Comparison of ENCODE assay signal across 10 mouse cellular contexts in the genomic region with DNA sequence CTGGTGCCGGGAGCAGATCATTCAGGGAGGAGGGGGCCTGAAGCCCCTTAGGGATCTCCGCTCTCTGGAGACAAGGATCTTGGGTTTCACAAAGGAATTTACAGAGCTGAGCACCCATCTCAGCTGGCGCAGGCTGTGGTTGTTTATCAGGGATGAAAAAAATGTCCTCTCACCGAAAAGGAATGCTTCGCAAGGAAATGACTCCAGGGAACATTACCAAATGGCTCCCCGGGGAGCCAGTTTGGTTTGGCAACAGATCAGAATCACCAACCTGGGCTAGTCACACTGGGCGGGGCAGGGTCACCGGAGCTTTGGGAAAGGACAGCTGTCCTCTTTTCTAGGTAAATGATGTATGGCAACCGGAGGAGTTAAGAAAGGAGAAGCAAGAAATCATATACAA. TPM values are rescaled to one million over a fixed set of nuclear protein-coding genes. Genes with fewer than 3 reads are reported as not detected.
DNase-seq lines count a peak whose midpoint lies in the region; ATAC-seq lines count a peak whose summit lies in the region.
"Had no signal": no experiment of that assay in that cellular context is flagged by ENCODE, and none has a peak within 500 bp of the region (broad histone marks: within the 10 kb centered on the region; RNA-seq: fewer than 3 reads in every experiment).

No protein-coding gene starts in this region.

- H3K36me3 ChIP-seq in heart, embryonic 13.5 days, result peaks cover 1% of the 10 kb centered on the region; the same call in 1 of the 2 replicates
- no peaks in the 10 kb centered on the region for H3K36me3 ChIP-seq in liver, embryonic 11.5 days (ENCODE audit: control insufficient read depth, insufficient read depth, low read length)
- H3K36me3 ChIP-seq: hindbrain, embryonic 15.5 days had no signal

- H3K27me3 ChIP-seq in heart, embryonic 13.5 days (replicated peaks), result no peaks in the 10 kb centered on the region
- H3K27me3 ChIP-seq in liver, embryonic 11.5 days (replicated peaks; ENCODE audit: control insufficient read depth, insufficient read depth, low read length), result no peaks in the 10 kb centered on the region
- H3K27me3 ChIP-seq: hindbrain, embryonic 15.5 days had no signal

- peak overlapping the region; percentile 39 for H3K4me3 ChIP-seq in heart, embryonic 13.5 days
- no peak overlapping the region for H3K4me3 ChIP-seq in liver, embryonic 11.5 days (ENCODE audit: low read depth, low read length)
- H3K4me3 ChIP-seq: erythroblast, embryonic 14.5 days; hindbrain, embryonic 15.5 days had no signal

- peak overlapping the region; percentile 81 for H3K9ac ChIP-seq in heart, embryonic 13.5 days
- peak overlapping the region; percentile 2; the same call in 1 of the 2 replicates for H3K9ac ChIP-seq in liver, embryonic 11.5 days (ENCODE audit: low read depth, low read length)
- H3K9ac ChIP-seq: hindbrain, embryonic 15.5 days had no signal

- ATAC-seq in heart, embryonic 13.5 days (ENCODE audit: extremely low read depth, insufficient number of reproducible peaks, low FRiP score, low TSS enrichment), result no peak; the same call in 1 of the 2 replicates
- ATAC-seq in liver, embryonic 11.5 days (replicated peaks; ENCODE audit: low FRiP score), result no peak; the same call in 1 of the 2 replicates
- ATAC-seq in inflammation-experienced regulatory T-cells, adult 6 months, result no peak

- H3K4me2 ChIP-seq in heart, embryonic 13.5 days, result peak overlapping the region; percentile 66
- H3K4me2 ChIP-seq in liver, embryonic 11.5 days, result peak overlapping the region; percentile 50
- H3K4me2 ChIP-seq: hindbrain, embryonic 15.5 days had no signal

- peaks cover under 1% of the 10 kb centered on the region; the same call in 1 of the 2 replicates for H3K9me3 ChIP-seq in heart, embryonic 13.5 days
- H3K9me3 ChIP-seq in liver, embryonic 11.5 days (ENCODE audit: control insufficient read depth, low read length), result no peaks in the 10 kb centered on the region
- H3K9me3 ChIP-seq: hindbrain, embryonic 15.5 days had no signal

- peak overlapping the region; percentile 98 for H3K27ac ChIP-seq in heart, embryonic 13.5 days (replicated peaks)
- peak overlapping the region; percentile 46; the same call in 1 of the 2 replicates for H3K27ac ChIP-seq in liver, embryonic 11.5 days (ENCODE audit: low read depth, low read length)
- H3K27ac ChIP-seq: hindbrain, embryonic 15.5 days had no signal

- DNase-seq in urinary bladder, postnatal 14 days (ENCODE audit: low spot score), result peak; percentile 44
- DNase-seq in urinary bladder, postnatal 10 days (ENCODE audit: low spot score), result no peak
- DNase-seq in liver, embryonic 11.5 days (ENCODE audit: low spot score), result no peak
- DNase-seq in right cerebral cortex, postnatal 36 days (ENCODE audit: low spot score in 2 of 2), result no peak
- DNase-seq in spleen, postnatal 14 days (ENCODE audit: low spot score in 2 of 2), result no peak
- DNase-seq in left cerebral cortex, adult 8-10 months (ENCODE audit: low spot score in 2 of 2), result no peak

- 4% methylated on average over 9 of the region's 9 CpGs for whole genome bisulfite sequencing in heart, embryonic 13.5 days
- 14% methylated on average over 9 of the region's 9 CpGs for WGBS in liver, embryonic 11.5 days

- H3K4me1 ChIP-seq in heart, embryonic 13.5 days, result peaks cover 41% of the 10 kb centered on the region
- peaks cover 5% of the 10 kb centered on the region for H3K4me1 ChIP-seq in liver, embryonic 11.5 days (replicated peaks; ENCODE audit: control insufficient read depth, insufficient read depth, low read length)
- H3K4me1 ChIP-seq: hindbrain, embryonic 15.5 days had no signal

RNA-seq across cellular contexts. Expression of gene Ankrd1, which starts 9.3 kb away (rescaled TPM):
- 394 and 473 TPM in 2 replicates for polyA plus RNA-seq in heart, embryonic 13.5 days (2015; fragmentation: Nextera tagmentation; extraction: Ambion mirVana)
- 2.1 and 5.6 TPM in 2 replicates for polyA plus RNA-seq in liver, embryonic 11.5 days (2014; fragmentation: Nextera tagmentation; extraction: Ambion mirVana)
- not detected for polyA plus RNA-seq in inflammation-experienced regulatory T-cells, adult 6 months (2017; shearing (Covaris generic))
- total RNA-seq in left cerebral cortex, adult 8-10 months (2022), result under 1 TPM in 2 of 4 experiments, not detected in 2; 0.18 to 0.30 TPM
- polyA plus RNA-seq: erythroblast, embryonic 14.5 days; hindbrain, embryonic 15.5 days had no signal

RNA-seq across cellular contexts. Expression of gene Rpp30, which starts 45.7 kb away (rescaled TPM):
- 50.0 and 50.1 TPM in 2 replicates for polyA plus RNA-seq in heart, embryonic 13.5 days (2015; fragmentation: Nextera tagmentation; extraction: Ambion mirVana)
- 82.3 and 84.3 TPM in 2 replicates for polyA plus RNA-seq in liver, embryonic 11.5 days (2014; fragmentation: Nextera tagmentation; extraction: Ambion mirVana)
- polyA plus RNA-seq in inflammation-experienced regulatory T-cells, adult 6 months (2017; shearing (Covaris generic)), result 10 to 100 TPM; 47.5 to 61.4 (median 59.5) TPM
- total RNA-seq in left cerebral cortex, adult 8-10 months (2022), result 10 to 100 TPM; 16.1 to 21.2 (median 18.3) TPM

Comparison
In these comparisons a context has a peak if more than half of its experiments do, and no peak if none do; other contexts are left out.
1. RNA of gene Ankrd1, which starts 9.3 kb away (polyA plus RNA-seq): 394 to 473 TPM in heart, embryonic 13.5 days; 2.1 to 5.6 TPM in liver, embryonic 11.5 days and not detected in inflammation-experienced regulatory T-cells, adult 6 months; every median in the first group is over 10 times any median in the second.